Mouse (Mus musculus) bone marrow, adult 2 months (tissue): ENCODE measurements around the gene Zfr2. TPM values are rescaled to one million over a fixed set of nuclear protein-coding genes. Genes with fewer than 3 reads are reported as not detected.

ENCODE experiments used
- H3K27ac ChIP-seq: fragments of 200-500 bp; 2 replicates; pipeline ENCODE4 v1.5.1; 2012; ENCODE audit warnings: low read depth, mild to moderate bottlenecking, control low read depth, inconsistent platforms, low read length; ENCODE audit not compliant: control insufficient read depth, poor library complexity, insufficient read depth
- H3K4me1 ChIP-seq: fragments of 200-500 bp; 2 replicates; pipeline ENCODE4 v1.6.1; 2011; ENCODE audit warnings: low read length; ENCODE audit not compliant: control insufficient read depth, insufficient read depth
- H3K4me3 ChIP-seq: fragments of 200-500 bp; replicated peaks from 2 replicates; pipeline ENCODE3; 2011; ENCODE audit warnings: mild to moderate bottlenecking, low read depth, low read length, control low read depth; ENCODE audit not compliant: control insufficient read depth
- CTCF ChIP-seq: fragments of 200-500 bp; IDR thresholded peaks from 2 replicates; pipeline ENCODE4 v1.5.1; 2011; ENCODE audit warnings: low read length, control low read depth; ENCODE audit not compliant: control insufficient read depth, insufficient read depth
- POLR2A ChIP-seq: fragments of 200-500 bp; IDR thresholded peaks from 2 replicates; pipeline ENCODE4 v1.6.1; 2011; ENCODE audit warnings: low read depth, mild to moderate bottlenecking, control low read depth, low read length, borderline replicate concordance; ENCODE audit not compliant: control insufficient read depth
- WGBS: fragments of 180-500 bp; shearing (Covaris S2); methylation state at CpG from one replicate; pipeline ENCODE4 v1.1.7; 2018; 5-methylcytosine and 5-hydroxymethylcytosine counted together
- polyA plus RNA-seq: library from polyadenylated mRNA; stranded (reverse); fragments of >200 nt; gene quantifications from 2 replicates; pipeline ENCODE4 v1.2.4, GENCODE M21; 2011; ENCODE audit warnings: low replicate concordance; ENCODE audit not compliant: missing spikeins, insufficient read depth, insufficient read length

Zfr2 gene
- polyA plus RNA-seq, 1 experiment, result 2.5 TPM

GRCm38 (mm10) chr10:81236471-81237268, 3.7 kb downstream of the Zfr2 start:
- no peak for TF ChIP-seq POLR2A

GRCm38 (mm10) chr10:81238618-81239017, 5.7 kb downstream of the Zfr2 start:
- Histone ChIP-seq H3K27ac (no peak overlapping the region), H3K4me3 (no peak overlapping the region), H3K4me1 (no peaks in the 10 kb centered on the region)
- 89% methylated on average over 2 of the region's 2 CpGs for WGBS
- TF ChIP-seq POLR2A (no peak), CTCF (no peak)

More at GRCm38 (mm10) chr10:81236471-81237268, 3.7 kb downstream of the Zfr2 start:
- H3K4me3 ChIP-seq, result no peak overlapping the region
- WGBS, result 81% methylated on average over 12 of the region's 12 CpGs
- H3K27ac ChIP-seq, result no peak overlapping the region
- H3K4me1 ChIP-seq, result no peaks in the 10 kb centered on the region

- Histone ChIP-seq H3K27ac (no peak overlapping the region), H3K4me3 (no peak overlapping the region), H3K4me1 (no peaks in the 10 kb centered on the region)
- WGBS, result 28% methylated on average over 13 of the region's 13 CpGs
- no peak for TF ChIP-seq POLR2A
- TF ChIP-seq CTCF, result peak; percentile 71
Observed at GRCm38 (mm10) chr10:81240876-81241275, 7.9 kb downstream of the Zfr2 start.

DNA sequence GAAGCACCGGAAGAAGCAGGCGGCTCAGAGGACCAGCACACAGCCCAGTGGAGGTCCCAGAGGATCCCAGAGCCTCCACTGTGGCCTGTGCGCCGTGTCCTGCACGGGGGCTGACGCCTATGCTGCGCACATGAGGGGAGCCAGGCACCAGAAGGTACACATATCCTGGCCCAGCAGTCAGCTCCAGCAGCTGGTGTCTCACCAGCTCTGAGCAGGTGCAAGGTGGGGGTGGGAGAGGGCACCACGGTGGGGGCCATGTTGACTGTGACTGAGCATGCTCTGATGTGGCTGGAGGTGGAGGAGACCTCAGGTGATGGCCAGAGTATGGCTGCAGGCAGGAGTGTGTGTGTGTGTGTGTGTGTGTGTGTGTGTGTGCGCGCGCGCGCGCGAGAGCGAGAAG, 9.1 kb downstream of the Zfr2 start:
- Histone ChIP-seq H3K4me3 (no peak overlapping the region), H3K27ac (no peak overlapping the region), H3K4me1 (no peaks in the 10 kb centered on the region)
- 88% methylated on average over 16 of the region's 16 CpGs for WGBS
- TF ChIP-seq CTCF (no peak), POLR2A (no peak)

GRCm38 (mm10) chr10:81244146-81244545, 11.2 kb downstream of the Zfr2 start:
- TF ChIP-seq CTCF (no peak), POLR2A (no peak)
- H3K4me1 ChIP-seq, result no peaks in the 10 kb centered on the region
- no peak overlapping the region for H3K27ac ChIP-seq
- WGBS, result 78% methylated on average over 4 of the region's 4 CpGs
- no peak overlapping the region for H3K4me3 ChIP-seq

DNA sequence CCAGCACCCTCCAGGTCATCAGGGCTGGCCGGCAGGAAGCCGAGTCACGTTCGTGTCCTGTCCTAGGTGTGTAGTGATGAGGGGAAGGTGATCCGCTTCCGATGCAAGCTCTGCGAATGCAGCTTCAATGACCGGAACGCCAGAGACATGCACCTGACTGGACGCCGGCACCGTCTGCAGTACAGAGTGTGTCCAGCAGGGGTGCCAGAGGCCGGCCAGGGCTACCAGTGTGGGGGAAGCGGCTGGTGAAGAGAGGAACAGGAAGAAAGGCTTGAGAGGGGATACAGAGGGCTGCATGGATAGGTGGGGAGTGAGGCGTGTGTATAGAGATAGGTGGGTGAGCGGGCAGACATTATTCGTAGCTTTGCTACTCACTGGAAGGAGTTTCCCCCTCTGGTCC, 11.6 kb downstream of the Zfr2 start:
- Histone ChIP-seq H3K4me1 (no peaks in the 10 kb centered on the region), H3K27ac (no peak overlapping the region), H3K4me3 (no peak overlapping the region)
- WGBS, result 7% methylated on average over 17 of the region's 17 CpGs
- no peak for TF ChIP-seq POLR2A
- peak; percentile 93 for TF ChIP-seq CTCF

- WGBS, result 79% methylated on average over 6 of the region's 6 CpGs
- Histone ChIP-seq H3K4me1 (no peaks in the 10 kb centered on the region), H3K27ac (no peak overlapping the region), H3K4me3 (no peak overlapping the region)
- TF ChIP-seq CTCF (no peak), POLR2A (0 out of 2 replicates have a peak, but pooled peaks have one; percentile 16)
Observed at GRCm38 (mm10) chr10:81245166-81245565, 12.2 kb downstream of the Zfr2 start.

DNA sequence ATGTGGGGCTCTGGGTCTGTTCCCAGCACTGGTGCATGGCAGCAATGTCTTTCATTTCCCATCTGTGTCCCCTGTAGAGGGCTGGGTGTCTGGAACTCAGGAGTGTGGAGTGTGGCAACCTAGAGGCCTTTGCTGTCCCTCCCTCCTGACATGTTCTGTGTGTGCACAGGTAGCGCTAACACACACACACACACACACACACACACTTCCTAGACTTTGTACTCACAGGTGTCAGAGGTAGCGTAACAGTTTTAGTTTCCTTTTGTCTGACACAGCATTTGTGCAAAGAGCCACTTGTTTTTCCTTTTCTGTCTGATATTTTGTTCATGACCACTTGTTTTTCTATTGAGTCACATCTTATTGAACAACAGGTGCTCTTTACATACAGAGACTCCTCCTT, 14.8 kb downstream of the Zfr2 start:
- WGBS, result 77% methylated on average over 2 of the region's 2 CpGs
- no peak overlapping the region for H3K27ac ChIP-seq
- TF ChIP-seq POLR2A (no peak), CTCF (no peak)
- H3K4me3 ChIP-seq, result no peak overlapping the region
- no peaks in the 10 kb centered on the region for H3K4me1 ChIP-seq
